Mouse (Mus musculus) yolk sac, embryonic 10.5 days (tissue): ENCODE measurements around the gene Pkhd1.
"Not testable (repeated sequence)": the region's sequence is repeated elsewhere in the genome, so short reads cannot be mapped to it uniquely, and the experiment has no call there.

Experiments used
- DNase-seq: peaks from one replicate; pipeline ENCODE4 v3.0.0-alpha.2; 2017; ENCODE audit warnings: low spot score

Pkhd1 gene

DNA sequence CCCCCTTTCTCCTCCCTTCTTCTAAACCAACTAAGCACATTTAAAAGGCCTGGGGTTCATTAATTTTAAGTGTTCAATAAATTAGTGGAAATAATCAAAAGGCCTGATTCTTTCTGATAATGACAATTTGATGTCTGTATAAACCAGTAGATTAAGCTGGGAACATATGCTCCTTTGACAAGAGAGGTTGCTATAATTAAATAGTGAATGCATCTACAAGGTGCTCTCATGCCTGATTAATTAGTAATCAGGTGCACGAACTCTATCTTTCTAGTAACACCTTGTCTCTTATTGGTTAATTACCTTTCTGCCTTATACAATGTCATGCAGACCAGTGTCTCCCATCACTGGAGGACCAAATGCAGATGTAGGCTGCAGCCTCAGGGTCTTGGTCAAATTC is 329.2 kb downstream of the Pkhd1 start:
- no peak for DNase-seq

DNA sequence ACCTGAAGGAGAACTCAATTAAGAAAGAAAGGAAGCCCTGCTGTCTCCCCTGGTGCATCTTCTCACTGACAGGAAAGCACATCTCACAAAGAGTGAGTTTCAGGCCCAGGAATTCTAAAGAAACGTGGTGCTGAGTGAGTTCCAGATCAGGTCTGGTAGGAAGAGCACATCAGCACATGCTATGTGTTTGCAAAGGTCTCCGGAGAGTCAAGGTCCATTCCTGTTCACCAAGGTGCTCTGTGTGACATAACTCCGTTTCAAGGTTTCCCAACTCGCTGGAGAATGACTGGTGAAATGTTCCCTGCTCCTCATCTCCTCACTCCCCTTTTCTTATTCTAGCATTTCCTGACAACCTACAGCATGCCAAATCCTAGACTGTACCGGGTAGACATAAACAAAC is 357.5 kb downstream of the Pkhd1 start:
- no peak for DNase-seq

DNA sequence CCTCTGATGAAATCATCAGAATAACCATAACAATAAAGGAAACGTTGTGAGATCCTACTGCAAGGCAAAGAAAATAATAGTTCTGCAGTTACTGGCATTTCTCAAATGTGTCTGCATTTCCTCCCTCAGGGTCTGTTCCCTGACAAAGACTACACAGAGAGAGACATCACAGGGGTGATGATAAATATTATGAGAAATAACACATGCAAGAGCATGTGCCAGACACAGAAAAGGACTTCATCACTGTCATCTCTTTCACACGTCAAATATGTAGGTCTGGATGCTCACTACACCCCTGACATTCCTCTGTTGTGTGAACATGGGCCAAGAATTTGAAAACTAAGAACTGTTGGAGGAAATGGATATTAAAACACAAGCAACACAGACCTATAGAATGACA is 369.7 kb downstream of the Pkhd1 start:
- DNase-seq: no peak

DNA sequence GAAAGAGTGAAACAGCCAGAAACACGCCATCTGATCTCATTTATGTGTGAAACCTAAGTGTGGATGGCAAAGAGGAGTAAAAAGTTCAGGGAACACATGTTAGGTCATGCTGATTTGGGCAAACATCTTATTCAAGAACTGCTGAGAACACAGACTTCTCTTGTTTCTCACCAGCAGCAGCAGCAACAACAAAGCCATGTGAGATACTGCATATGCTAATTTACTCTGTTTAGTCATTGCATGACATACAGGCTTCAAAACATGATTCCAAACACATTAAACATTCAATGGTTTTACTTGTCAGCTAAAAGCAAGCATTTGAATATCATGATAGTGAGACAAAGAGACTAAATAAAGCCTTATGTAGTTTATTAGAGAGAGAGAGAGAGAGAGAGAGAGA is 401.2 kb downstream of the Pkhd1 start:
- no peak for DNase-seq

DNA sequence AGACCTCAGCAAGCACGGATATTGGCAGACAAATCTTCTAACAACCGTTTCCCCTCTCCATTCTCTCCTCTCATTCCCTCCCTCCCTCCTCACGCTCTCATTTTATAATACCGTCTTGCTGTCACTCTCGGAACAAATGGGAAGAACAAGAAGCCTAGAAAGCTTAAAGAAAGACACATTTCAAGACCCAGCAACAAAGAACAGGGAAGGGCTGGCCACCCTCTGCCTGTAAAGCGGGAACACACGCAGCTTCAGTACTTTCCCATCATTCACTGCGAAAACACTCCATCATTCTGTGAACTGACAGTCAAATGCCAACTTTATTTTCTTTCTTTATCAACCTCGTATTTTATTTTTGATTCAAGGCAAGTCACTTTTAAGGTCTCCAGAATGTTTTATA is 427.4 kb downstream of the Pkhd1 start:
- DNase-seq: no peak

DNA sequence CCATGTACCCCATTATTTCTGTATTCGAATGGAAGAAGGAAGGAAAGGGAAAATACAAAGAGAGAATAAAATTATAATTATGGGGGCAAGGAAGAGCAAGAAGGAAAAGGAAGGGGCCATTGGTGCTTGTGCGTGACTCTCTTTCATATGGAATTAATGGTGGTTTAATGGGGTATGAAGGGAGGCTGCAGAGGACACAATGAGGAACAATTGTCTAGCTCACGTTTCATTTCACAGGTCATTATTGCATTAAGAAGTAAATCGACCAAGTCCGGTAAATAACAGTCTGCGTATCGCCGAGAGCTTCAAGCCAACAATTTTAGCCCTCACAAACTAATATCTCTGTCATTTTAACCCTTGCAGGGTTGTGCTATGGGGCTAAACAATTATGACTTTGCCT is 437.7 kb downstream of the Pkhd1 start:
- no peak for DNase-seq

DNA sequence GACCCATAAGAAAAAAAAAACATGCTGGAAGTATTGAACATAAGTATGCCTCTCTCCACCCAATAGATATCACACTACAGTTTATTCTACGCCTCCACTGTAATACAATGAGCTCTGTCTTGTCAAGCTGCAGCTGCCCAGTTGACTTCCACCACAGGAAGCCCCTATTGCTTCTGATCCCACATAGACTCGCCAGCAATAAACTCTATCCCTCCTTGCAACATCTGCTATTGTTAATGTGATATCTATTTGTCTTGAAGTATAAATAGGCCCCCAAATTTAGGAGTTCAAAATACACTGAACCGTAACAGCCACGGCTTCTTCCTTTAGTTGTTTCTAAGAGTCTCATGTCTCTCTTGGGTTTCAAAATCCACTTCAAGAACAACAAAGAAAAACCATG is 446.7 kb downstream of the Pkhd1 start:
- no peak for DNase-seq

DNA sequence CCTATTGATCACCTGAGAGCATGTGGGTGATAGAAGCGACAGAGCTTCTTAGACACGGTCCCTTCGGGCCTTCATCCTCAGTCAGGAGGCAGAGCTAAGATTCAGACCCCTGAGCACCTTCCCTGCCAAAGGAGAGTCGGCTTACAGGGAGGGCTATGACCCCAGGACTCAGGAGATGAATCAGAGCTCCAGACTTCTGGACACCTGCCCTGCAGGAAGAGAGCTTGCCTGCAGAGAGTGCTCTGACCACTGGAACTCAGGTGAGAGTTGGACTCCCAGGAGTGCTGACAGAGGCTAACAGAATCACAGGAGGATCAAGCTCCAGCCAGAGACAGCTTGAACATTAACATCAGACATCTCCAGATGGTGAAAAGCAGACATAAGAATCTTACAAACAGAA is 467.2 kb downstream of the Pkhd1 start:
- not testable (repeated sequence) for DNase-seq

DNA sequence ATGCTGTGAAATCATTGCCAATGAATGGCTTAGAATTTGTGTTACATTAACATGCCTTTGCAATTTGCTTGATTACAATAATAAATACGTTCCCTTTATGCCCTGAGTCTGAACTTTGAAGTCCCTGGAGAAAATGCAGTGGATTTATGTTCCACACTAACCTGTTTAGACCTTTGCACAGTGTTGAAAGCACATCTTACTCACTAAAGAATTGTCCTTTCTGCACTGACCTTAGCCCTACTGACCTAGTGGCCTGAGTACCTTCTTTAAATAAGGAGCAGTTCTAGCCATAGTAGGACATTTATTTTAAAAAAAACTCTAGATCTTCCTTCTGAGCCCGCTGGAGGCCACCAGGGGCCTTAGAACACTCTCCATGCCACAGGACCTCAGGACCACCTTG is 467.8 kb downstream of the Pkhd1 start:
- DNase-seq: no peak

DNA sequence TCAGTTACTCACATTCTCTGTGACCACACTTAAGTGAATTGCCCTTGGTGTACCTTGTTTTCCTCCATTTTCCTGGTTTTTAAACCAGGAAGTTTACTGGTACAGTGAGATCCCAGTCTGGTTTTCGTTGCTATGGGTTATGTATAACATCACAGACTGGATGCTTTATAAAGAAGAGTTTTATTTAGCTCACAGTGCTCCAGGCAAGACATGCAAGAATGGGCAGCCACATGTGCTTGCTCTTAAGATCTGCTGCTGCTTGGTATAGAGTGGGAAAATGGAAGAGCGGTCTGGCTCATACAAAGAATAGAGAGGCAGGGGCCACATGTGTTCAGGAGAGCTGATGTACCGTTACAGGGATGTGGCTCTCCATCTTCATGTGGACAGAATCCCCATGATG is 481.7 kb downstream of the Pkhd1 start:
- DNase-seq: no peak

DNA sequence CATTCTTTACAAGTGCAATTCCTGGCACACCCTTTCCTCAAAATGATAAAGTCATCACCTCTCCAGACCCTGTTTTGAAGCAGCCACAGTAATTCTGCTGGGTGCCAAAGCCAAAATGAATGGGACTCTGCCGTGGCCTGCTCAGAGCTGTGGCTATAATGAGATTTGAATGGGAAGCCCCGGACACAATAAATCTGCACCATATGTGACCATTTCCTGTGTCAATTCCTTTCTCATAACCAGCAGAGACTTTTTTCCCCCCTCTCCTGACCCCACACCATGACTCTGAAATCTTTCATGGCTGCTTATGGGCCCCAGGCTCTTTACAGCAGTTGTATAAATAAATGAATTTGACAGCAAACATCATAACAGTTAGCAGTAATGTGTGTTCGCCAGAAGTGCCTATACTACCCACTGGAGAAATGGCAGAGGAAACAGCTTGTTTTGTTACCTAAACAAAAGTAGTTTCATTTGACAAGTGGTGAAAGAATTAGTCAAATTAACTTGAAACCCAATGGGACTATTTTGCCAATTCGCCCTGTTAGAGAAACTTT is 482.7 kb downstream of the Pkhd1 start:
- no peak for DNase-seq

DNA sequence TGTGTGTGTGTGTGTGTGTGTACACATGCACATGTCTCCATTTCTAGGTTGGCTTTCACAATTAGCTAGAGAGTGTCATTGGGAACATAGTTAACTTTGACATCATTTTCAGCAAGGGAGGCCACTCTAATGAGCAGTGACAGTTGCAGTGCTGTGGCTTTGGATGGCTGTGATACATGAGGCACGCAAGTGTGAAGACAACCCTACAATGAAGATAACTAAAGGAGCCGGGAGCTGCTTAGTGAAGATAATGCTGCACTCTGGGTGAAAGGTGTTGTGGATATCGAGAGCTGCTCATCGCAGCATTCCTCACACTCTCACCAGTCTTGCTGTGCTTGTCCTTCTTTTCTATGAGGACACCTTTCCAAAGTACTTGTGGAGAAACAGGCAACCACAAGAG is 484.2 kb downstream of the Pkhd1 start:
- DNase-seq: no peak

DNA sequence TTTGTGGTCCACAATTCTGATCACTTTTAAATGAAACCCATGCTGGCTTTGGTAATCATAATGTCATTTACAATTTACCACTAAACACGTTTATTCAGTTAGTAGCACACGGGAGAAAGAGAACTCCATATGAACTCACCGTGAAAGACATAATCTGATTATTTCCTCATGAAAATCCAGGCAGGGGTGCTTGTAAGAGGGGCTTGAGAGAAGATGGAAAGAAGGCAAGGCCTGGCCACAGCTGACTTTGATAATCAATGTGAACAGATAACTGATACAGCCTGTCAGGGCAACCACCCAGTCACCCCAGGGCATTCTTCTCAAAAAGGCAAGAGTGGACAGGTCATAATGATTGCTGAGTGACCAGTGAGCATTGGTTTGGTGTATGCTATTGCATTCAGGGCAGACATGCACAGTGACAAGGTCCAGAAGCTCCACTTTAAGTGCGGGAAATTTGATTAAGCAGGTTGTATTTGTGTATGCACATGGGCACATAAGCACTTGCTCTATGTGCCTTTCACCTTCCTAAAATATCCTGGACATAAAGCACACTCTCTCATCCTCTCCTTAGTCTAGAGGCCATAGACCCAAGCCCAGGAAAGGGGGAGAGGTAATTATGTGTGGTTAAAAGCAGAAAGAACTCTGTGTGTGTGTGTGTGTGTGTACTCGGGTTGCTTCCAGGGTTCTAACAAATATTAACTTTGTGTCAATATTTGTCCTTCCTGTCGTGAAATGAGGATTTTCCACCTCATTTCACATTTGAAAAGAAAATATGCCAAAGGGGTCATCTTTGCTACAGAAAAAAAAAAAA is 485.9 kb downstream of the Pkhd1 start:
- DNase-seq: peak; percentile 5

DNA sequence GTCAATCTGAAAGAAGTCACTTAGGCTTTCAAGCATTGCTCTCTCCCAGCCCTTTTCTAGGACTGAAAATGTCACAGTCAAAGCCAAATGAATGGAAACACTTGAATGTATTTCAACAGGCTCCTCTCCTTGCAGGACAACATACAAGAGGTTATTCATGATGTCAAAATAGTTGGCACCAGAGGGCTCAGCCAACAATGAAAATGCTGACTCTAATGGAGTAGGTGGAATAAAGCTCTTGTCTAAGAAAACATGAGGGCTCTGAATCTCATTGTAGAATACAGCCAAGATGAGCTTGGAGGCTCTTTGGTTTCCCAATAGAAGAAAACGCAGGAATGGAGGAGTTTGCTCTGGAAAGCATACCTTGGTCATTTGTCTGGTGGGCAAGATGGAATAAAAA is 500.5 kb downstream of the Pkhd1 start:
- DNase-seq: no peak

DNA sequence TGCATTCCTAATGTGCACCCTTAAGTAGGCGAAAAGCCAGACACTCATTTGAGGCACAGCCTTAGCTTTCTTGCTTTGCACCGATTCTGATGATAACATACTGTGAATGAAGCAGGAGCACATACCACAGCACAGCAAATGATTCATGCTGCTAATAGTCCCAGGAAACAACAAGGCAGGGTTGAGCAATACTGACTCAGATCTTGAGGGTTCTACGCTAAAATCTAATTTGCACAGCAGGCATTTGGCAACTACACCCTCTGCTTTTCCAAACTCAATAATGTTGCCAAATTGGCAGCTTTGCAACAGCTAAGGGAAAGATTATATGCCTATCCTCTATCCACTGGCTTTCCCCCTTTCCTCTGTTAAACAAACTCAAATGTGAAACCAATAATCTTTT is 548.1 kb downstream of the Pkhd1 start:
- DNase-seq: no peak

DNA sequence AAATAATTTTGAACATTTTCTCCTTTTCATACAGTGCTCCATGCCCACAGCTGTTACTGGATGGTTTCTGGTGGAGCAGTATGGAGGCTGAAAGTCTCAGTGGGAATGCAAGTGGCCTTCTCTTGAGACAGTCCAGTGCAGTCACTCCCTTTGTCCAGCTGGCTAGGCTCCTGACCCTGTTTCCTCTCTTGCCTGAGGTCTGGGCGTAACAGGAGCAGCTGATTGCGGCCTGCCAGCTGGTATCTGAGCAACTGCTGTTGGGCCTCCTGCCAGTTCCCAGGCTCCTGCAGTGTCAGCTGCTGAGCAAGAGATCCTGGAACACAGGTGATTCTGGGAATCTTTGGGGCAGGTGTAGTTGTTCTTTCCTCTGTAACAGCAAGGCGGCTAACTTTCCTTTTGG is 559.6 kb downstream of the Pkhd1 start:
- DNase-seq: no peak

DNA sequence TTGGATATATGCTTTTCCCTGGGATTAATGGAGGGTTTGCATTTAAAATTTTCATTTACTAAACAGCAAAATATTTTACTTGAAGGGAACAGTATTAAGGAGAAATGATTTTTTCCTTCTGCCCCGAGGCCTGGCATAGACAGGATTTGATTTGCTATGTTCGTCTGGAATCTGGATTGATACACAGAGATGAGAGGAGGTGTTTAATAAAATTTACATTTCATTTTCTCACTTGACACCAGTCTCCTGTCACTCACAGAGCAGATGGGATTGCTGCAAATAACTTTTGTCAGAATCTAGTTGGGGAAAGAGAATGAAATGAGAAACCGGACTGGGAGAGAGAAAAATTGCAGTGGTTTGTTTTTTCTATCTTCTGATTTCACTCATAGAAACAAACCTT is 578.5 kb downstream of the Pkhd1 start:
- no peak for DNase-seq

DNA sequence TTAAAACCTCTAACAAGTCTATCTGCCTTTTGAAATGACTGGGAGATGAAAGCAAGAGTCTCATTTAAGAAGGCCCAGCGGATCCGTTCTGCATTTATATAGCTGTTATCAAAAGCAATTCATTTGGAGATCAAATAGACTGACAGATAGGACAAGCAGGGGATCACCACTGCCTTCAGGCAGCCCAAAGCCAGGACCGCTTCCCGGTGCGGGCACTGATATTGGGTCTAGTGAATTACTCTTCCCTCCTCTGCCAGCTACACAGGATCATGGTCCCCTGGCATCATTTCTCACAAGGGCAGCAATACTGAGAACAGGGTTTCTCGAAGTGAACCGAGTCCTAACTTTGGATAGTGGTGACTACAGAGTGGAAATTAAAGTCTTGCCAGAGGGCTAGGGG is 582.6 kb downstream of the Pkhd1 start:
- no peak for DNase-seq

DNA sequence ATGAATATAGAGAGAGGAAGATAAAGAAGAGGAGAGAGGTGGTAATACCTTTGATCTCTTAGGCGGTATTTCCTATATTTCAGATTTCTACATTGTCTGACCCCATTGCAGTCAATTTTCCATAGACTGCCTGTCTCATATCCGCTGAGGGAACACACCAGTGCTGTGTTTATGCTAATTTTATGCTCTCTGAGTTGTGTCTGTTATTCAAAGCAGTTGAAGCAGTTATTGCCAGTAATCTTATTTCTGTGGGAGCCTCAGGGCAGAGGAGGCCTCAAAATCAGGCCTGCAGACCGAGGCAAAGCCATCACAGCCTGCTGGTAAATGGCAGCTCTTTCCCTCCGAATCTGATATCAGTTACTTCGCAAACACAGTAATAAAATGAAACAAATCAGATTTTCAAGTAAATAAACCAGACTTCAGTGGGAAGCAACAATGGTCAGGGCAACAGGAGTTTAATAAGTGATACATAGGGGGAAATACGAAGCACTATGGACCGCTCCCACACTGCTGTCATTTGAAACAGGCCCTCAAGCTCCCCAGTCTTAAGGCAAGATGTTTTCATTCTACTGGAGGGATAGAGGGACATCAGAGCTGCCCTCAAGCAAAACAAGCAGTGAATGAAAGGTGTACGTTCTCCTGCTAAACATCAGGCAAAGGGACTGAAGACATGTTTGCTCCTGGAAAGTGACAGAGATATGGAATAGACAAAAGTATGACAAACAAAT is 599.5 kb downstream of the Pkhd1 start:
- no peak for DNase-seq

DNA sequence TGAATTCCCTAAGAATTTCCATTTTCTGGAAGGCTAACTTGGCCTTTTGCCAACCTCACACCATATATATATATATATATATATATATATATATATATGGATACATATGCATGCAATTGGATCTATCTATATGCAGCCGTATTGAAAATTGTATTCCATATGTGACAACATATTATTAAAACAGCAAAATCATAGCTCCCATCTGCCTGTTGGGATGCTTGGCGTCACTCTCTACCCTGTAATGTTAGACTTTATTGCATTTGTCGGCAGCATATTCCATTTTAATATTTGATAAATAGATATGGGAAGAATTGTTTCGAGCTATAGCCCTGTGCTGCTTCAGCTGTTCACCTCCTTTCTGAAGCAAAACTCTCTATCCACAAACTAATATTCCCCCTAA is 600.2 kb downstream of the Pkhd1 start:
- DNase-seq: no peak
